Mouse (Mus musculus) heart, postnatal 14 days (tissue): ENCODE results near the gene Aggf1. TPM values are rescaled to one million over a fixed set of nuclear protein-coding genes. Genes with fewer than 3 reads are reported as not detected.

Experiments
- DNase-seq, 2 experiments: peaks; one replicate each; pipeline ENCODE4 v3.0.0; 2021 to 2022
- intact Hi-C: fragments of 180-260 bp; cut with DNase I; formaldehyde crosslinking; loops from one replicate; pipeline ENCODE4 v1.15.1; 2025
- total RNA-seq, 2 experiments: library from RNA; stranded (reverse); gene quantifications; 2 replicates each; pipeline ENCODE4 v1.2.3; 2021

Aggf1 gene
- total RNA-seq, 2 experiments from 2014 or later = 21.8 to 22.1 TPM

GRCm38 (mm10) chr13:95336122-95336677 lies 39.0 kb downstream of the Aggf1 start:
- DNase-seq = no peak
- intact Hi-C loops = no loop called here

- DNase-seq = no peak
- intact Hi-C loops = no loop called here
Measured at GRCm38 (mm10) chr13:95332086-95332899, 42.9 kb downstream of the Aggf1 start.

GRCm38 (mm10) chr13:95330507-95330906 lies 44.6 kb downstream of the Aggf1 start:
- DNase-seq = no peak
- intact Hi-C loops = no loop called here

GRCm38 (mm10) chr13:95328767-95329166 lies 46.4 kb downstream of the Aggf1 start:
- intact Hi-C loops = no loop called here
- no peak for DNase-seq

- DNase-seq = peak; percentile 16 to 30
- intact Hi-C loops = no loop called here
Measured at GRCm38 (mm10) chr13:95327345-95327741, 47.8 kb downstream of the Aggf1 start.

- intact Hi-C loops = no loop called here
- no peak for DNase-seq
Measured at GRCm38 (mm10) chr13:95326611-95327344, 48.4 kb downstream of the Aggf1 start.

- intact Hi-C loops = loop anchor here (2.0 kb wide), 1 partner anchor 21 kb away; no protein-coding TSS in a partner anchor
- no peak for DNase-seq
Measured at GRCm38 (mm10) chr13:95325907-95326550, 49.1 kb downstream of the Aggf1 start.

GRCm38 (mm10) chr13:95325080-95325906 lies 49.9 kb downstream of the Aggf1 start:
- peak; percentile 74 to 80 for DNase-seq
- intact Hi-C loops = loop anchor here (2.0 kb wide), 1 partner anchor 22 kb away; no protein-coding TSS in a partner anchor

- intact Hi-C loops = loop anchor here (2.0 kb wide), 1 partner anchor 22 kb away; no protein-coding TSS in a partner anchor
- DNase-seq = peak in 1 of 2 experiments; percentile 11
Measured at GRCm38 (mm10) chr13:95324626-95325079, 50.5 kb downstream of the Aggf1 start.

GRCm38 (mm10) chr13:95323950-95324625 lies 51.1 kb downstream of the Aggf1 start:
- intact Hi-C loops = loop anchor here (2.0 kb wide), 1 partner anchor 23 kb away; no protein-coding TSS in a partner anchor
- DNase-seq = peak; percentile 53 to 75

- intact Hi-C loops = no loop called here
Measured at GRCm38 (mm10) chr13:95323400-95323799, 51.8 kb downstream of the Aggf1 start, which contains the start of gene Zbed3. TSS of gene Zbed3 (plus strand) at chr13:95323612.

GRCm38 (mm10) chr13:95320451-95320850 lies 54.7 kb downstream of the Aggf1 start:
- intact Hi-C loops = no loop called here
- no peak for DNase-seq

More at GRCm38 (mm10) chr13:95323400-95323799, 51.8 kb downstream of the Aggf1 start, which contains the start of gene Zbed3:
- no peak for DNase-seq

- intact Hi-C loops = no loop called here
- DNase-seq = no peak
Measured at GRCm38 (mm10) chr13:95319153-95319552, 56.0 kb downstream of the Aggf1 start.

- intact Hi-C loops = no loop called here
- no peak for DNase-seq
Measured at GRCm38 (mm10) chr13:95312016-95312415, 63.1 kb downstream of the Aggf1 start.

- intact Hi-C loops = no loop called here
- no peak for DNase-seq
Measured at GRCm38 (mm10) chr13:95307100-95307655, 68.0 kb downstream of the Aggf1 start.

GRCm38 (mm10) chr13:95306596-95306995 lies 68.6 kb downstream of the Aggf1 start:
- no peak for DNase-seq
- intact Hi-C loops = no loop called here
